Mouse (Mus musculus): ENCODE results near the gene Supt20.
"Not testable (repeated sequence)": the region's sequence is repeated elsewhere in the genome, so short reads cannot be mapped to it uniquely, and the experiment has no call there.

Gene Supt20

GRCm38 (mm10) chr3:54692202-54693055, at the start of gene Supt20:
TSS of gene Supt20 (plus strand) at chr3:54692807.
- DNase-seq = peak; percentile 88 to 92

DNA sequence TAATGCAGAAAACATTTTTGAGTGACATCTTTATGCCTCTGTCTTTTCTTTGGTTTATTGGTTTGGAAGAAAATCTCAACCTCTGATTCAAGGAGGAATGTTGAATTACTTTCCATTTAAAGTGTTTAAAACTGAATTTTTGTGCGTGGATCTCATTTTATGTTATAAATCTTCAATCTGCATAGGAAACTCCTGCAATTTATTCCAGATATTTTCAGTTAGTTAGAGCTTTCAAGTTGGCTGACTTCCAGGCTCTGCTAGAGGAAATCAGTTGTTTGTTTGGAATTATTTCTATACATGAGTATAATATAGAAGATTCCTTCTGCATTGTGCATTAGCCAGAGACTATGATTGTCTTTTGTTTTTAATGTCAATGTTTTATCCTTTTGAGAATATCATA, 49.8 kb upstream of the Supt20 start:
- no peak for DNase-seq

GRCm38 (mm10) chr3:54647583-54647982, 45.0 kb upstream of the Supt20 start:
- no peak for DNase-seq

GRCm38 (mm10) chr3:54651576-54651975, 41.0 kb upstream of the Supt20 start:
- no peak for DNase-seq

DNA sequence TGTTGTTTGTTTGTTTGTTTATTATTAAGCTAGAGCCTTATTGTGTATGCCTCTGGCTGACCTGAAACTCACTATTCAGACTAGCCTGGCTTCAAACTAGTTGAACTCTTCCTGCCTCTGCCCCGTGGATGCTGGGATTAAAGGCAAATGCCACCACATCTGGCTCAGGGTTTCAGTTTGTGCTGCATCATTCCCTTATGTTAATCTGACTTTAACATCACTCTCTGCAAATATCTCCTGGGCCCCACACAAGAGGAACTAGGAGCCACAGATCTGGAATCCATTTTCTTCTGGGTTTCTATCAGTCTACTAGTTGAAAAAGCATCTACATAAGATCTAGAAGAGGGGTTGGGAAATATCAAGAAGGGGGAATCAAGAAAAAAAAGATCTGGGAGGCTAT, 38.4 kb upstream of the Supt20 start:
- no peak for DNase-seq

- DNase-seq = no peak
Observed at GRCm38 (mm10) chr3:54657090-54657489, 35.5 kb upstream of the Supt20 start.

DNA sequence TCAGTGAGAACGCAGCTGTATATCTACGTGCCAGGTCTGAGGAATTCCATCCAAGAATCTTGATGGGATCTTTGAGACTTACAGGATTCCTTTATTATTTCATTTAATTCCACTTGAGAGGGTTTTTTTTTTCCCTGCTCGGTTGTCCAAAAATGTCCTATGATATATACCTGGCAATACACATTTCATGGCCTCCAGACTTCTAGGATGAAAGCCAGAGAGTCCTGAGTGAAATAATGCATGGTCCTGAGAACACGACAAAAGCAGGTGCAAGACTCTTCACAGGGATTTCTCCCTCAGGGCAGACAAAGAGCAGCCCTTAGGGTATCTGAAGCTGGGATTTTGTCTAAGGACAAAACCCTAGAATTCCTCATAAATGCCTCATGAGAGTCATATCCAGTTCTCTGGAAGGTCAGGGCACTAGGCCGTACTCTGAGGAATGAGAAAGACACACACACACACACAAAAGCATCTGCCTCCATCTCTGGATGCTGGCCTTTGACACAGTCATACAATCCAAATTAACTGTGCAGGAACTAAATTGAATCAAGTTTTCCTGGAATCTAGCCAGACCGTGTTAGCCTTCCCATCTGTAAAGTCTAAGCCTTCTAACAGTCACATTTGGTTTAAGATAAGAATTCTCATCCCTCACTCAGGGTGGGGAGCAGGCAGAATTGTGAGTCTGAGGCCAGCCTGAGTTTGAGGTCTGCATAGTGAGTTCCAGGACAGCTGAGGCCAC, 34.5 kb upstream of the Supt20 start:
- no peak for DNase-seq

DNA sequence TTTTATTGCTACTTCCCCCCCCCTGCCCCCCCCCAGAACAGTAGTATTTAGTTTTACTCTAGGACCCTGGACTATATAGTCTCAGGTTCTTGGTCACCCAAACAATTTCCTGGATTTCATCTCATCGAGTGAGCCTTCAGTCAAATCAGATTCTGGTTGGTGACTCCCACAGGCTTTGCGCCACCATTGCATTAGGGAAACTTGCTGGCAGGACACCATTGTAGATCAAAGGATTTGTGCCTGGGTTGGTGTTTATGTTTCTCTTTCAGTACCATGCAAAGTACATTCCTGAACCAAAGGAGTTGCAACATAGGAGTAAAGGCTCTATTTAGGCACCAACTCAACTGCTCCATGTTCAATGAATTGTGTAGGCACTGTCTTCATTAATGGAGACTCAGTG, 32.9 kb upstream of the Supt20 start:
- no peak for DNase-seq

GRCm38 (mm10) chr3:54662411-54662810, 30.2 kb upstream of the Supt20 start:
- DNase-seq = no peak

DNA sequence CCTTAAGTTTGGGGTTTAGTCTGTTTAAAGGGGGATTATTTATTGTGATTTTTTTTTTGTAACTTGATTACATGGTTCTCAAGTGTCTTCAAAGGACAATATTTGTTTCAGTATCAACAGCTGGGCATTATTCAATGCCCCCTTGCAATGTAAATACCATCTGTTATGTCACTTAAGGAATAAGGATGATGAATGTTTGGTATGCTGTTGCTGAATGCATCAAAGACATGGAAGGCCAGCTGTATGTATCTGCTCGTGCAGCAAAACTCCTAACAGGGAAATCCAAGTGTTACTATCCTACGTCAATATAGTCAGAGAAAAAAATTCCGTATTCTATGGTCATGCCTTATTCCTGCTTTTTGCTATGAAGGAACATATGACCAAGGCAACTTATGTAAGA, 24.5 kb upstream of the Supt20 start:
- DNase-seq = no peak

GRCm38 (mm10) chr3:54668722-54669121, 23.9 kb upstream of the Supt20 start:
- DNase-seq = no peak

DNA sequence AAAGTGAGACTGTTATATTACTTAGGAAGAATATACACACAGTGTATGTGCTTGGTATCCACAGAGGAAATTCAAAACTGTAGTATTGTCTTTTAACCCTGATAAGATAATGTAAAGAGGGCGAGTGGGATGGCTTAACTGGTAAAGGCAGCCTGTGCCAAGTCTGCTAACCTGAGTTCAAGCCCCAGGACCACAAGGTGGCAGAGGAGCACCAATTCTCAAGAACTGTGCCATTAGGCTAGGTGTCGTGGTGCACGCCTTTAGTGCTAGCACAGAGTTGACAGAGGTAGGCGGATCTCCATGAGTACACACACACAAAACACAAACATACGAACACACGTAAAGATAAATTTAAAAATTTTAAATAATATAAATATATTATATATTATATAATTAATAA, 23.0 kb upstream of the Supt20 start:
- DNase-seq = no peak

DNA sequence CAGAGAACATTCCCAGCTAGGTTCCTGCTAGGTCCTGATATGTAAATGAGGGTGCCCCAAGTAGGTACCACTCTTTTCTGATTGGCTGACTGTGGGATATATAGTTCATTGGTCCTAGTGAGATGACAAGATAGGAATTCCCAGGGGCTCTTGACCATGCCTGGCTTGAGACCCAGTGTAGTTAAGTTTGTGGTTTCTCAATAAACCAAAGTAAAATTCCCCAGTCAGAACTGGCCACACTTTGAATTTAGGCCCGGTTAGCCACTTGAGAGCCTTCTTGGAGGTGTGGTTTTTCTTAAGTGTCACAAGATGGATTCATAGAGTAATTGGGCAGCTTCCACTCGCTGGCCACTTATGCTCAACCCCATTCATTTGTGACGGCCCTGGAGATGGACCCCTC, 20.5 kb upstream of the Supt20 start:
- no peak for DNase-seq

GRCm38 (mm10) chr3:54672557-54673529, 19.8 kb upstream of the Supt20 start:
- DNase-seq = no peak

DNA sequence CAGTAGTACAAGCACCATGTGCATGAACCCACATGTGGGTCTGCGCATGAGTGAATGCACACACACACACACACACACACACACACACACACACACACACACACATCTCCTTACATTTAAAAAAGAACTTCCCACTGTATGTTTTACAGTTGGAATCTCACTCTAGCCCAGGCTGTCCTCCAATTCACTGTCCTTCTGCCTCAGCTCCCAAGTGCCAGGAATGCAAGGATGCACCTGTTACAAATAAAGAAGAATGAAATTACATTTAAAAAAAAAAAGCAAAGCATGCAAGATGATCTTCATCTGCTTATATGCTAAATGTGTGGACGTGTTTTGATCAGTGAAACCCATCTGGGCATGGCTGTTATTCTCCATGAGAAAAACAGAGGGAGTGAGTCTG, 15.8 kb upstream of the Supt20 start:
- no peak for DNase-seq

DNA sequence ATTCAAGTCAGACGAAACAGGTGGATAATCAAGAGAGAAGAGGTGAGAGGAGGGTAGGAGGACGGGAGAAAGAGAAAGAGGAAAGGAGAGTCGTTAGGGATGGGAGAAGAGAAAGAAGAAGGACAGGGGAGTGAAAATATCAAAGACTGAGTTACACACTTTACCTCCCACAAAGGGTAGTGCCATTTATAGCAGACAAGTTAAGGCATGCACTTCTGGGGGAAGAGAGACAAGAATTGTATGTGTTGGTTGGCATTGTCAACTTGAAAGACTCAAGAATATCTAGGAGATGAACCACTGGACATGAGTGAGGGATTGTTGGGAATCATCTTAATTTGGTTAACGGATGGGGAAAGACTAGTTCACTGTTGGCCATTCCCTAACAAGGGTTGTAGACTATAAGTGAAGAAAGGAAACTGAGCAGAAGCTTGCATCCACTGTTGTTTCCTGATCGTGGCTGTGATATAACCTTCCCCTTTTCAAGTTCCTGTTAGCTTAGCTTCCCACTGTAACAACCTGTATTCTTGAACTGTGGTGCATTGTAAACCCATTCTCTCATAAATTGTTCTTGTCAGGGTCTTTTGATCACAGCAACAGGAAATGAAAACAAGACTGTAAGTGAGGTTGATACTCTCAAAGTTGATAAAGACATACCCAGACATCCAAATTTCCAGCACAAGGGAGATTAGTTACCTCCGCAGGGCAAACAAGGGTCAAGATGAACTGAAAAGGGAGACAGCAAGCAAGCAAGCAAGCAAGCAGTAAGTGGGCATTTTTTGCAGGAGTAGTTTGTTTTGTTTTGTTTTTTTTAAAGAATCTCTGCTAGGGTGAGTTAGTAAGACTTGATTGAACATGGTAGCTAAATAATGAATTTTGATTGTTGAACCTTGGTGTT, 11.1 kb upstream of the Supt20 start:
- no peak for DNase-seq

DNA sequence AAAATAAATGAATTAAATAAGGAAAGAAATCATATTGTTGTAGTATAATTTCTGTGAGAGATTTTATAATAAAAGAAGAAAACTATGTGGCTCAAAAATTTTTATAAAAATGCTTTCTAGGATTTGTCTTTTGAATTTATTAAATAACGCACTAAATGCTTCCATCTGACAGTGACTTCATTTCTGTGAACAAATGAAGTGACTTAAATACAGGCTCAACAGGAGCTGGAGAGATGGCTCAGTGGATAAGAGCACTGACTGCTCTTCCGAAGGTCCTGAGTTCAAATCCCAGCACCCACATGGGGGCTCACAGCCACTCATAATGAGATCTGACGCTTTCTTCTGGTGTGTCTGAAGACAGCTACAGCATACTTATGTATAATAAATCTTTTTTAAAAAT, 7.4 kb upstream of the Supt20 start:
- no peak for DNase-seq

GRCm38 (mm10) chr3:54687245-54687644, 5.4 kb upstream of the Supt20 start:
- no peak for DNase-seq

DNA sequence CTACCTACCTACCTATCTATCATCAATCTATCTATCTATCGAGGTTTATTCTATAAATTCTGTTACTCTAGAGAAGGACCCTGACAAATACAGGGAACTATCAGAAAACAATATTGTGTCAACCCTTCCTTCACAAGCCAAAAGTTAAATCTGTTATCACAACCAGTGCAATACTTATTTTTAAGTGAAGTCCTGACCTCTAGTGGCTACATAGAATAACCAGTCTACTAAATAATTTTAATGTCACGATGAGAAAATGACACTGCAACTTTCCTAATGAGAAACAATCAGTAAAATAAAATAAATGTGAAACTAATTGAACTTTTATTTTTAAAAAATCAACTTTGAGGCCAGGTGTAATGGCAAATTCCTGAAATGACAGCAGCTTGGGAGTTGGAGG, 3.5 kb upstream of the Supt20 start:
- no peak for DNase-seq

GRCm38 (mm10) chr3:54693056-54693415, 429 bp downstream of the Supt20 start:
- DNase-seq = no peak

GRCm38 (mm10) chr3:54699759-54700301, 7.2 kb downstream of the Supt20 start:
- DNase-seq = no peak

DNA sequence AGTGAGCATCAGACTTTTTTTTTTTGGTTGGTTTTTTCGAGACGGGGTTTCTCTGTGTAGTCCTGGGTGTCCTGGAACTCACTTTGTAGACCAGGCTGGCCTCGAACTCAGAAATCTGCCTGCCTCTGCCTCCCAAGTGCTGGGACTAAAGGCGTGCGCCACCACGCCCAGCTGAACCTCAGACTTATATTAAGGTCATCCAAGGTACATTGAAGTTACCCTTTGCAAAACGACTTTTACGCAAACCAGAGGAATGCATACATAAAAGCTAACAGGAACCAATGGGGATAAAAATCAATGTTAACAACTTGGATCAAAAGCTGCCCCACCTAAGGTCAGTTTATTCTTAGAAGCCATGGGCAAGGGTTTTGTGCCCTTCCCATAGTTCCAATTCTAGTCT, 11.5 kb downstream of the Supt20 start:
- not testable (repeated sequence) for DNase-seq
